Mouse (Mus musculus): ENCODE data around the gene Irx4. TPM values are rescaled to one million over a fixed set of nuclear protein-coding genes. Genes with fewer than 3 reads are reported as not detected.

The Irx4 gene
- not detected for total RNA-seq (2023)

GRCm38 (mm10) chr13:73260354-73261035 is at the start of gene Irx4:
Irx4 (plus strand) TSS chr13:73260479.

Other genes with a start within 250 kb of the Irx4 start
- gene Mrpl36, start 68.0 kb downstream of the Irx4 start, total RNA-seq (2023) = 10 to 100 TPM; 30.2 to 32.4 TPM
- gene Ndufs6, start 68.1 kb downstream of the Irx4 start, total RNA-seq (2023) = 10 to 100 TPM; 54.9 to 58.2 TPM
- 10 to 100 TPM; 32.4 to 38.4 TPM for gene Lpcat1, start 206.7 kb downstream of the Irx4 start, total RNA-seq (2023)

Measured in monocyte, adult 59 days (primary cell).